Mouse (Mus musculus) heart, embryonic 12.5 days (tissue): ENCODE measurements around the gene 4930548H24Rik. TPM values are rescaled to one million over a fixed set of nuclear protein-coding genes. Genes with fewer than 3 reads are reported as not detected.

Experiments
- polyA plus RNA-seq: library from polyadenylated mRNA; unstranded; fragments of >200 nt; fragmentation: Nextera tagmentation; extraction: Ambion mirVana; gene quantifications from 2 replicates; pipeline ENCODE4 v1.2.1, GENCODE M21; 2016

The 4930548H24Rik gene
- polyA plus RNA-seq, 1 experiment from 2014 or later, result not detected

Other genes starting within 250 kb of the 4930548H24Rik start
- 127 and 137 TPM in 2 replicates for gene Nrbp1, start 244.9 kb upstream of the 4930548H24Rik start, polyA plus RNA-seq
- 0.34 TPM in 1 of 2 replicates, not detected in the other for gene Gm9970, start 244.5 kb upstream of the 4930548H24Rik start, polyA plus RNA-seq
- 7.4 and 7.5 TPM in 2 replicates for gene Krtcap3, start 234.0 kb upstream of the 4930548H24Rik start, polyA plus RNA-seq
- 33.9 and 34.0 TPM in 2 replicates for gene Ift172, start 194.6 kb upstream of the 4930548H24Rik start, polyA plus RNA-seq
- gene Fndc4, start 189.7 kb upstream of the 4930548H24Rik start, polyA plus RNA-seq, result 25.8 and 32.3 TPM in 2 replicates
- gene Gckr, start 188.3 kb upstream of the 4930548H24Rik start, polyA plus RNA-seq, result 0.19 TPM in 1 of 2 replicates, not detected in the other
- gene Zfp512, start 33.3 kb upstream of the 4930548H24Rik start, polyA plus RNA-seq, result 38.8 and 40.2 TPM in 2 replicates
- 43.8 and 49.2 TPM in 2 replicates for gene Gpn1, start 9.0 kb downstream of the 4930548H24Rik start, polyA plus RNA-seq
- gene Slc4a1ap, start 41.3 kb downstream of the 4930548H24Rik start, polyA plus RNA-seq, result 24.3 and 24.8 TPM in 2 replicates
- 18.2 and 20.4 TPM in 2 replicates for gene Supt7l, start 42.1 kb downstream of the 4930548H24Rik start, polyA plus RNA-seq
- gene Mrpl33, start 111.2 kb downstream of the 4930548H24Rik start, polyA plus RNA-seq, result 372 TPM in 2 replicates
- gene Rbks, start 211.9 kb downstream of the 4930548H24Rik start, polyA plus RNA-seq, result 3.3 and 4.9 TPM in 2 replicates
- 45.6 and 49.4 TPM in 2 replicates for gene Babam2, start 211.9 kb downstream of the 4930548H24Rik start, polyA plus RNA-seq